Comparison of ENCODE assay signal across 11 mouse cellular contexts in the genomic region with DNA sequence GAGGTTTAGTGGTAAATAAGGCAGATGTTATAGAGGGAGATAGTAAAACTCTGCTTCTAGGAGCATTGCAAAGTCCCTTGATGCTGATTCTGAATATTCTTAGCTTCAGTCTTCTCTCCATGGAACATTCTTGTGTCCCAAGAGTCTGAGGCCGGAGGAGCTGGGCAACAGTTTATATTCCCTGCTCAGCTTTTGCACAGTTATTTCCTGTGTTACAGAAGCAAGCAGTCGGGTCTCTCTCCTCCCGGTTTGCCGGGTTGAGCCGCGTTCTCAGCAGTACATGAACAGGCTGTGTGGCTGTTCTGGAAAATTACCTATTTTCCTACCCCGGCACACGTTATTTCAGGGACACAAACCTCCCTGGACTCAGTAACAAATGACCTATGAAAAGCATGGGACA. TPM values are rescaled to one million over a fixed set of nuclear protein-coding genes. Genes with fewer than 3 reads are reported as not detected.
DNase-seq lines count a peak whose midpoint lies in the region; ATAC-seq and TF ChIP-seq lines count a peak whose summit lies in the region.
"Had no signal": no experiment of that assay in that cellular context is flagged by ENCODE, and none has a peak within 500 bp of the region (broad histone marks: within the 10 kb centered on the region; RNA-seq: fewer than 3 reads in every experiment).

No protein-coding gene starts in this region.

- no peak overlapping the region for H3K4me3 ChIP-seq in hindbrain, embryonic 14.5 days (replicated peaks; ENCODE audit: low read length)
- H3K4me3 ChIP-seq in hindbrain, embryonic 12.5 days, result no peak overlapping the region
- no peak overlapping the region for H3K4me3 ChIP-seq in lung, postnatal 0 days (ENCODE audit: low read depth, low read length)
- H3K4me3 ChIP-seq in lung, adult 2 months (replicated peaks; ENCODE audit: extremely low read depth, low read depth, low read length), result no peak overlapping the region
- peak overlapping the region; percentile 26 for H3K4me3 ChIP-seq in intestine, embryonic 15.5 days (replicated peaks)
- no peak overlapping the region for H3K4me3 ChIP-seq in stomach, embryonic 16.5 days (replicated peaks; ENCODE audit: low read length)

- no peak for TF ChIP-seq CTCF in lung, postnatal 0 days (IDR thresholded peaks at IDR 0.05)
- no peak for TF ChIP-seq CTCF in lung, adult 2 months (IDR thresholded peaks at IDR 0.05; ENCODE audit: insufficient read depth, low read length)

- H3K4me1 ChIP-seq in hindbrain, embryonic 14.5 days (replicated peaks; ENCODE audit: control insufficient read depth, insufficient read depth, low read length), result no peaks in the 10 kb centered on the region
- no peaks in the 10 kb centered on the region for H3K4me1 ChIP-seq in hindbrain, embryonic 12.5 days
- H3K4me1 ChIP-seq in lung, postnatal 0 days (ENCODE audit: insufficient read depth, low read depth, low read length), result no peaks in the 10 kb centered on the region
- H3K4me1 ChIP-seq in lung, adult 2 months (ENCODE audit: control insufficient read depth, insufficient read depth, low read length), result no peaks in the 10 kb centered on the region
- H3K4me1 ChIP-seq in intestine, embryonic 15.5 days (replicated peaks), result no peaks in the 10 kb centered on the region; the same call in 1 of the 2 replicates
- peaks cover 8% of the 10 kb centered on the region for H3K4me1 ChIP-seq in stomach, embryonic 16.5 days (ENCODE audit: control insufficient read depth, insufficient read depth, low read length)

- no peak for TF ChIP-seq POLR2A in lung, adult 2 months (IDR thresholded peaks at IDR 0.05; ENCODE audit: borderline replicate concordance, extremely low read depth, low read depth, low read length)

- H3K36me3 ChIP-seq in hindbrain, embryonic 14.5 days (replicated peaks; ENCODE audit: control insufficient read depth, insufficient read depth), result no peaks in the 10 kb centered on the region
- no peaks in the 10 kb centered on the region for H3K36me3 ChIP-seq in hindbrain, embryonic 12.5 days
- no peaks in the 10 kb centered on the region for H3K36me3 ChIP-seq in lung, postnatal 0 days (ENCODE audit: insufficient read depth, low read length)
- H3K36me3 ChIP-seq in intestine, embryonic 15.5 days, result no peaks in the 10 kb centered on the region
- no peaks in the 10 kb centered on the region for H3K36me3 ChIP-seq in stomach, embryonic 16.5 days (ENCODE audit: control insufficient read depth, insufficient read depth, low read length)

- intact Hi-C loops in left cerebral cortex, postnatal 14 days (cut with DNase I), result no loop called here

- no peak for TF ChIP-seq EP300 in lung, postnatal 0 days (IDR thresholded peaks at IDR 0.05)

- 0 out of 2 replicates have a peak overlapping the region, but pooled peaks have one; percentile 14 for H3K27ac ChIP-seq in hindbrain, embryonic 14.5 days
- H3K27ac ChIP-seq in hindbrain, embryonic 12.5 days, result no peak overlapping the region
- no peak overlapping the region for H3K27ac ChIP-seq in lung, postnatal 0 days (ENCODE audit: low read length)
- peak overlapping the region; percentile 90 for H3K27ac ChIP-seq in intestine, embryonic 15.5 days
- peak overlapping the region; percentile 42 for H3K27ac ChIP-seq in stomach, embryonic 16.5 days (ENCODE audit: low read length)

- no peaks in the 10 kb centered on the region for H3K9me3 ChIP-seq in hindbrain, embryonic 14.5 days (ENCODE audit: control insufficient read depth, low read length)
- H3K9me3 ChIP-seq in hindbrain, embryonic 12.5 days (replicated peaks), result no peaks in the 10 kb centered on the region
- no peaks in the 10 kb centered on the region for H3K9me3 ChIP-seq in lung, postnatal 0 days (ENCODE audit: low read length)
- H3K9me3 ChIP-seq in intestine, embryonic 15.5 days, result no peaks in the 10 kb centered on the region
- no peaks in the 10 kb centered on the region for H3K9me3 ChIP-seq in stomach, embryonic 16.5 days (replicated peaks; ENCODE audit: control insufficient read depth, low read length)

- H3K27me3 ChIP-seq in hindbrain, embryonic 14.5 days (ENCODE audit: control insufficient read depth, insufficient read depth, low read length), result no peaks in the 10 kb centered on the region
- H3K27me3 ChIP-seq in hindbrain, embryonic 12.5 days, result no peaks in the 10 kb centered on the region
- no peaks in the 10 kb centered on the region for H3K27me3 ChIP-seq in lung, postnatal 0 days (replicated peaks; ENCODE audit: insufficient read depth, low read length)
- no peaks in the 10 kb centered on the region for H3K27me3 ChIP-seq in intestine, embryonic 15.5 days (replicated peaks)
- no peaks in the 10 kb centered on the region for H3K27me3 ChIP-seq in stomach, embryonic 16.5 days (ENCODE audit: control insufficient read depth, insufficient read depth, low read length)
- H3K27me3 ChIP-seq: CH12.LX, Patski had no signal

- H3K4me2 ChIP-seq in hindbrain, embryonic 14.5 days (replicated peaks), result no peak overlapping the region
- H3K4me2 ChIP-seq in hindbrain, embryonic 12.5 days (replicated peaks), result no peak overlapping the region
- peak overlapping the region; percentile 44 for H3K4me2 ChIP-seq in lung, postnatal 0 days (replicated peaks; ENCODE audit: low read depth, low read length)
- peak overlapping the region; percentile 52 for H3K4me2 ChIP-seq in intestine, embryonic 15.5 days (replicated peaks)
- no peak overlapping the region for H3K4me2 ChIP-seq in stomach, embryonic 16.5 days (ENCODE audit: low read depth, low read length)

- H3K9ac ChIP-seq in hindbrain, embryonic 14.5 days, result no peak overlapping the region
- no peak overlapping the region for H3K9ac ChIP-seq in hindbrain, embryonic 12.5 days
- no peak overlapping the region for H3K9ac ChIP-seq in lung, postnatal 0 days (replicated peaks; ENCODE audit: low read depth)
- no peak overlapping the region for H3K9ac ChIP-seq in intestine, embryonic 15.5 days
- H3K9ac ChIP-seq in stomach, embryonic 16.5 days (ENCODE audit: low read length), result no peak overlapping the region

- 88% methylated on average over 8 of the region's 8 CpGs for WGBS in hindbrain, embryonic 14.5 days
- WGBS in hindbrain, embryonic 12.5 days, result 79% methylated on average over 8 of the region's 8 CpGs
- WGBS in lung, postnatal 0 days, result 32% methylated on average over 8 of the region's 8 CpGs
- 35% methylated on average over 8 of the region's 8 CpGs for WGBS in lung, adult 2 months
- WGBS in intestine, embryonic 15.5 days, result 28% methylated on average over 8 of the region's 8 CpGs
- 53% methylated on average over 8 of the region's 8 CpGs for WGBS in stomach, embryonic 16.5 days

- no peak for ATAC-seq in hindbrain, embryonic 14.5 days (ENCODE audit: low FRiP score)
- ATAC-seq in hindbrain, embryonic 12.5 days (ENCODE audit: low FRiP score), result no peak
- ATAC-seq in lung, postnatal 0 days, result no peak
- ATAC-seq in intestine, embryonic 15.5 days, result no peak
- no peak for ATAC-seq in stomach, embryonic 16.5 days (ENCODE audit: insufficient read depth, low FRiP score)
- ATAC-seq: Patski had no signal

- DNase-seq in hindbrain, embryonic 14.5 days (ENCODE audit: low spot score), result no peak
- no peak for DNase-seq in lung, postnatal 0 days (ENCODE audit: low spot score)
- DNase-seq in lung, adult 2 months, result no peak
- no peak for DNase-seq in left cerebral cortex, postnatal 14 days (ENCODE audit: low spot score in 2 of 2)
- DNase-seq: adrenal gland, adult 2 months; cerebellum, postnatal 36 days had no signal

RNA-seq across cellular contexts. Expression of a gene that starts 48.0 kb away (rescaled TPM):
- polyA plus RNA-seq in hindbrain, embryonic 14.5 days (2014; fragmentation: Nextera tagmentation; extraction: Ambion mirVana), result 23.2 and 24.8 TPM in 2 replicates
- polyA plus RNA-seq in hindbrain, embryonic 12.5 days (2016; fragmentation: Nextera tagmentation; extraction: Ambion mirVana), result 18.4 and 20.6 TPM in 2 replicates
- polyA plus RNA-seq in lung, postnatal 0 days (2015; fragmentation: Nextera tagmentation; extraction: Ambion mirVana), result 19.7 and 20.3 TPM in 2 replicates
- polyA plus RNA-seq in lung, adult 2 months (2012; rRNA removed), result 12.0 and 20.0 TPM in 2 replicates
- 18.5 and 24.4 TPM in 2 replicates for polyA plus RNA-seq in intestine, embryonic 15.5 days (2015; fragmentation: Nextera tagmentation; extraction: Ambion mirVana)
- polyA plus RNA-seq in stomach, embryonic 16.5 days (2015; fragmentation: Nextera tagmentation; extraction: Ambion mirVana), result 19.5 and 22.1 TPM in 2 replicates
- 100 to 1,000 TPM; 103 to 116 TPM for total RNA-seq in left cerebral cortex, postnatal 14 days (2021)
- total RNA-seq: CH12.LX had no signal

Comparison
In these comparisons a context has a peak if more than half of its experiments do, and no peak if none do; other contexts are left out.
1. H3K27ac ChIP-seq: peak in hindbrain, embryonic 14.5 days (single experiment), intestine, embryonic 15.5 days (single experiment) and stomach, embryonic 16.5 days (single experiment); none in hindbrain, embryonic 12.5 days (single experiment) and lung, postnatal 0 days (single experiment).
2. H3K4me2 ChIP-seq: peak in lung, postnatal 0 days (single experiment) and intestine, embryonic 15.5 days (single experiment); none in hindbrain, embryonic 14.5 days (single experiment), hindbrain, embryonic 12.5 days (single experiment) and stomach, embryonic 16.5 days (single experiment).